Mouse (Mus musculus) Patski (cell line): ENCODE results near the gene Dlgap4. TPM values are rescaled to one million over a fixed set of nuclear protein-coding genes. Genes with fewer than 3 reads are reported as not detected.
A peak's percentile ranks its signal among the peaks of the same experiment; 100 is the strongest.

Source experiments
- ATAC-seq: fragments of 100-300 bp; one replicate; pipeline ENCODE4 v1.8.0; 2021
- CTCF ChIA-PET: fragments of 350-600 bp; sonication (Branson Sonifier 250); formaldehyde crosslinking; loops from one replicate; lab custom pipeline; 2022; ENCODE audit warnings: inconsistent platforms; lab: Charles Lee
- POLR2A ChIA-PET: fragments of 350-600 bp; sonication (Branson Sonifier 250); formaldehyde crosslinking; loops from one replicate; lab custom pipeline; 2022; ENCODE audit warnings: antibody characterized with exemption, inconsistent platforms; lab: Charles Lee
- DNase-seq: peaks from one replicate; pipeline ENCODE4 v3.0.0-alpha.2; 2011; ENCODE audit warnings: low read depth, low spot score
- H3K27me3 ChIP-seq: fragments of 371-371 bp; one replicate; pipeline ENCODE4 v1.5.1; 2021
- CTCF ChIP-seq: fragments of 100-300 bp; IDR thresholded peaks from one replicate; pipeline ENCODE4 v1.5.1; 2021
- in situ Hi-C: fragments of 300-500 bp; cut with MboI; formaldehyde crosslinking; loops from 3 replicates; pipeline ENCODE4 v1.11.1; 2018; ENCODE audit warnings: low pct_unique_long_range_greater_than_20kb, mixed read lengths
- polyA plus RNA-seq: library from polyadenylated mRNA; unstranded; gene quantifications from one replicate; pipeline ENCODE4 v1.2.3, GENCODE M21; 2021

Gene Dlgap4
- polyA plus RNA-seq, 1 experiment from 2014 or later, result 44.7 TPM

DNA sequence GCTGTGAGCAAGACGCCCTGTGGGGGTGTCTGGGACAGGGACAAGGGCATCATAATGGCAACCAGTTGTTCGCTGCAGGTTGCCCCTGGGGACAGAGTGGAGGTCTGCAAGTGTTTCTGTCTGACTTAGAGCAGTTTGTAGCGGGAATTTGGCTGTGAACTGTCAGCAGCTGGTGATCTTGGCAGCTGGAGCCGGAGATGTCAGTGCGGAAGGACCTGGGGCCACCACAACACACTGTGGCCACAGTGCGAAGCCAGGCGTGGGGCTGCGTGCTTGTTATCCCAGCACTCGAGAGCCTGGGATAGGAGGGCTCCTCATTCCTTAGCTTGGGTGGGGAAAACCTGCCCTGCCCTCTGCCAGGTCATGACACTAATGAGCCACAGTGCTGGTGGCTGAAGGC lies 84.7 kb downstream of the Dlgap4 start:
- in situ Hi-C loops, result loop anchor here (10.0 kb wide), 1 partner anchor 353 kb away; no protein-coding TSS in a partner anchor
- POLR2A ChIA-PET, result no interaction called here
- peaks cover 5% of the 10 kb centered on the region for H3K27me3 ChIP-seq
- ATAC-seq, result no peak
- TF ChIP-seq CTCF, result no peak
- no peak for DNase-seq
- CTCF ChIA-PET, result no interaction called here

DNA sequence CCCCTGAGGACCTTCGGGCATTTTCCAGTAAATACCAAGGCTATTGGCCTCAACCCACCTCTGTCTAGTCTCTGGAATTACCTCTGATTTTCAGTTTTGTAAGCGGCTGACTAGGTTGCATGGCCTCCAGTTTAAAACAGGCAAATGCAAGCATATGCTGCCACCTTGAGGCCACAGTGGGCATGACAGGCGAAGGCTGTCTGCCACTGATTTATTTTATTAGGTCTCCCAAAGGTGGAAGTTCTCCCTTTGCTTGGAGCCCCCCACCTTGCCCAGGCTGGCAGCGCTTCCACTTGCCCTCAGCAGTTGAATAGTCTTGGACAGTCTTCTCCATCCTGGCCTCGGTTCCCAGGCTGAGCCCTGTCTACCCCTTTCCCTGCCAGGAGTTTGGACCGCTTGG lies 92.0 kb downstream of the Dlgap4 start:
- no peak for TF ChIP-seq CTCF
- H3K27me3 ChIP-seq, result no peaks in the 10 kb centered on the region
- DNase-seq, result no peak
- ATAC-seq, result no peak
- POLR2A ChIA-PET, result interaction anchor here (0.6 kb wide), 1 partner anchor 55 kb away, joined by 5 read pairs; no protein-coding TSS in a partner anchor
- CTCF ChIA-PET, result interaction anchor here (1.0 to 2.1 kb wide), 2 partner anchors 101 to 177 kb away, joined by 3 to 5 read pairs; no protein-coding TSS in a partner anchor
- in situ Hi-C loops, result no loop called here

DNA sequence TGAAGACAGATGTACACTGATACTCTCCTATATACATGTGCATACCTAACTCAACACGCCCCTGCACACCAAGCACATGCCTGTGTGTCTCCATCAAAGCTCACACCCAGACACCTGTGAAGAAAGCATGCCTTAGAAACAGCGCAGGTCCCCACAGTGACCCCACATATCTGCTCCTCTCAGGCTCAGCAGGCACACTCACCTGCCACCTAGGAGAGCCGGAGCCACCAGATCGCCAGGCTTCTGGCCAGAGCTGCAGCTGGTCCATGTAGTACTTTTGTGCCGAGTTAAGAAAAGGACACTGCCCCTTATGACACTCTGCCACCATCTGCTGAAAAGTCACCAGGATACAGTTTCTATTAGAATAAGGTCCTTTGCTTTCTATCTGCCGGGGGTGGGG lies 103.2 kb downstream of the Dlgap4 start:
- no peaks in the 10 kb centered on the region for H3K27me3 ChIP-seq
- no peak for TF ChIP-seq CTCF
- DNase-seq, result no peak
- no peak for ATAC-seq
- CTCF ChIA-PET, result no interaction called here
- in situ Hi-C loops, result no loop called here
- POLR2A ChIA-PET, result interaction anchor here (0.8 kb wide), 1 partner anchor 93 kb away, joined by 3 read pairs; no protein-coding TSS in a partner anchor

DNA sequence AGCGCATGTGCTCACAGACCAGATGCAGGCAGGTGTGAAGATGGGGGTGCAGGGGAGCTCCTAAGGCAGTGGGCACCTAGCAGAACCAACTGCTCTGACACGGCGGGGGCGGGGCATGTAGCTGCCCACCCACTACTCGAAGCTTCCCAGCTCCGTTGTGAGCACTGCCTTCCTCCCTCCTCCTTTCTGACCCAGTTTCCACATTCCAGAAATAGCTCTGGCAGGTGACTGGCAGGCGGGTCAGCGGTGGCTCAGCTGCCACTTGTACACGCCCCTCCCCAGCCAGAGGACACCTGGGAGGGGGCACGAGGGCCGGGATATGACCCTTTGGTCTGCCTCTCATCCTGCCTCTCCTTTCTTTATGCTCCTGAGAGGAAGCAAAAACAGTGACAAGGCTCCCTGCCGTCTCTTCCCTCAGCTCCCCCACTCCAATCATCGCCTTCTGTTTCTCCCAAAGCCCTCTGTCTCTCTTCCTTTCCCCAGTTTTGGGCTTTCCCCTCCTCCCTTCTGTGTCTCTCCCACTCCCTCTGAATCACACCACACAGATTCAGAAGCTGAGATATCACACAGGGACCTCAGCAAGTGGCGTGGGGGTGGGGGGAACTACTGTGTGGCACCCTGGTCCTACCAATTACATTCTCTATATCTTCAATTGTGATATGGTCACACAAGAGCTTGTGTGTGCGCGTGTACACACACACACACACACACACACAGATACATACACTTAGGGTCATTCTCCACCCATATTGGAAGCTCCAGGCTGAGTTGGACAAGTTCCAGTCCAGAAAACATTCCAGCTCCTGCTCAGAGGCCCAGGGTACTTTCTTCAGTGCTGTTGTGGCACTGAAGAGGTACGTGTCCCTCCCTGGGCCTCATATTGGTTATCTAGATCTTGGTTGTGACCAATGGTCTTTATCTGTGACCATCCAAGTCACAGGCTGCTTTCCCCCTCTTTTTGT lies 104.1 kb downstream of the Dlgap4 start:
- H3K27me3 ChIP-seq, result no peaks in the 10 kb centered on the region
- no peak for DNase-seq
- CTCF ChIA-PET, result no interaction called here
- in situ Hi-C loops, result no loop called here
- POLR2A ChIA-PET, result interaction anchor here (0.8 kb wide), 1 partner anchor 92 kb away, joined by 3 read pairs; no protein-coding TSS in a partner anchor
- no peak for TF ChIP-seq CTCF
- ATAC-seq, result no peak

DNA sequence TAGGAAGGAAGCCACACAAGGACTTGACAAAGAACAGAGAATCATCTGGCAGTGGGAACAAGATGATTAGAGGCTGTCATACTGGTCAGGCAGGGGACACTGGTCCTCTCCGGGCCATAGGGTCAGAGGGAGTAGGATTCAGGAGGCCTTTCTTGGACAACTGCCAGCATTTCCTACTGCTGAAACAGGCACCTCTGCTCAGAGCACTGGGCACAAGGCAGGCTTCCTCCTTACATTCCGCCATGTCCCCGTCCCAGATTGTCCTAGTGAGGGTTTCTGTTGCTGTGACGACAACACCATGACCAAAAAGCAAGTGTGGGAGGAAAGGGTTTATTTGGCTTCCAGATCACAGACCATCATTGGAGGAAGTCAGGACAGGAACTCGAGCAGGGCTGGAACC lies 105.3 kb downstream of the Dlgap4 start:
- no peak for TF ChIP-seq CTCF
- ChIA-PET CTCF (no interaction called here), POLR2A (no interaction called here)
- ATAC-seq, result no peak
- in situ Hi-C loops, result no loop called here
- DNase-seq, result no peak
- no peaks in the 10 kb centered on the region for H3K27me3 ChIP-seq

DNA sequence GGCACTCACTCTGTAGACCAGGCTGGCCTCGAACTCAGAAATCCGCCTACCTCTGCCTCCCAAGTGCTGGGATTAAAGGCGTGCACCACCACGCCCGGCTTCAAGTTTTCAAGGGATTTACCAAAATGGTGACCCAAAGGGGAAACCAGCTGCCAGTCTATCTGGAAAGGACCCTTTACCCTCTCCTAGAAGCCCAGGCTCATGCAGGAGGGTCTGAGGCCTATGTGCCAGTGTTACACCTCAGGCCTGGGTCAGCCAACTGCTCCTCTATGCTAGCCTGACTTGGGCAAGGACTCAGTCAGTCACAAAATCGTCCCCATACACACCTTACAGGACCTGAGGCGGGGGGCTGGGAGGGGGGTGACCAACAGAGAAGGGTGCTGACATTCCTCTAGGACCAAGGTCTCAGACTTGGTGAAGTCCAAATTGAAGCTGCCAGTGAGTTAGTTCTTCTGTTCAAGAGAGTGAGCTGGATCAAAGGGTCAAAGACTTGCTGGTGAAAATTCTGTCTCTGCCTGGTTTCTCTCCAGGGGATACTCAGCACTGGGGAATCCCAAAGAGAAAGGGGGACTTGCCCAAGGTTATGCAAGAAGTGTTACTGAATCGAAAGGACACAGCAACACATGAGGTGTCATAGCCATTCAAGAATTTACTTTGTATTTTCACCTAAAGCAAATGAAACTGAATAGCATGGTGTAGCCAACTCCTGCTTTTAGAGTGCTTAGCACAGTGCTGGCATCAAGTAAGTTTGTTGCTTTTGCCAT lies 106.2 kb downstream of the Dlgap4 start:
- ATAC-seq, result no peak
- CTCF ChIA-PET, result no interaction called here
- TF ChIP-seq CTCF, result no peak
- H3K27me3 ChIP-seq, result no peaks in the 10 kb centered on the region
- no peak for DNase-seq
- POLR2A ChIA-PET, result interaction anchor here (0.9 kb wide), 1 partner anchor 14 kb away, joined by 3 read pairs; no protein-coding TSS in a partner anchor
- in situ Hi-C loops, result no loop called here

DNA sequence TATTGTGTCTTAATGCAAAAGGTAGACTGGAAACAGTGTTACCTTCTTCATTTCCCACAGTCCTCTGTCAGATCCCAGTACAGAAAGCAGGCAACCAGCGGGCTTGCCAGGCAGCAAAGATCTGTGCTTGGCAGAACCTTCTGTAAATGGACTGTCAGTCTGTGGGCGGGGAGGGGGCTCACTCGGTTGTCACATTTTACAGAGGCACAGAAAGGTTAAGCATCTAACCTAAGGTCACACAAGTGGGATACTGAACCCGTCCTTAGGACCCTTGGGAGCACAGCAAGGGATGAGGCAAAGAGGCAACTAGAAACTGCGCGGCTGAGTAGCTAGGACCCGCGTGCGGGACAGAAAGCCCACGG lies 106.8 kb downstream of the Dlgap4 start:
- POLR2A ChIA-PET, result interaction anchor here (0.9 kb wide), 1 partner anchor 13 kb away, joined by 3 read pairs; no protein-coding TSS in a partner anchor
- CTCF ChIA-PET, result interaction anchor here (1.5 kb wide), 1 partner anchor 10 kb away, joined by 5 read pairs; no protein-coding TSS in a partner anchor
- TF ChIP-seq CTCF, result no peak
- in situ Hi-C loops, result no loop called here
- ATAC-seq (peak; percentile 12), DNase-seq (no peak)
- H3K27me3 ChIP-seq, result no peaks in the 10 kb centered on the region

DNA sequence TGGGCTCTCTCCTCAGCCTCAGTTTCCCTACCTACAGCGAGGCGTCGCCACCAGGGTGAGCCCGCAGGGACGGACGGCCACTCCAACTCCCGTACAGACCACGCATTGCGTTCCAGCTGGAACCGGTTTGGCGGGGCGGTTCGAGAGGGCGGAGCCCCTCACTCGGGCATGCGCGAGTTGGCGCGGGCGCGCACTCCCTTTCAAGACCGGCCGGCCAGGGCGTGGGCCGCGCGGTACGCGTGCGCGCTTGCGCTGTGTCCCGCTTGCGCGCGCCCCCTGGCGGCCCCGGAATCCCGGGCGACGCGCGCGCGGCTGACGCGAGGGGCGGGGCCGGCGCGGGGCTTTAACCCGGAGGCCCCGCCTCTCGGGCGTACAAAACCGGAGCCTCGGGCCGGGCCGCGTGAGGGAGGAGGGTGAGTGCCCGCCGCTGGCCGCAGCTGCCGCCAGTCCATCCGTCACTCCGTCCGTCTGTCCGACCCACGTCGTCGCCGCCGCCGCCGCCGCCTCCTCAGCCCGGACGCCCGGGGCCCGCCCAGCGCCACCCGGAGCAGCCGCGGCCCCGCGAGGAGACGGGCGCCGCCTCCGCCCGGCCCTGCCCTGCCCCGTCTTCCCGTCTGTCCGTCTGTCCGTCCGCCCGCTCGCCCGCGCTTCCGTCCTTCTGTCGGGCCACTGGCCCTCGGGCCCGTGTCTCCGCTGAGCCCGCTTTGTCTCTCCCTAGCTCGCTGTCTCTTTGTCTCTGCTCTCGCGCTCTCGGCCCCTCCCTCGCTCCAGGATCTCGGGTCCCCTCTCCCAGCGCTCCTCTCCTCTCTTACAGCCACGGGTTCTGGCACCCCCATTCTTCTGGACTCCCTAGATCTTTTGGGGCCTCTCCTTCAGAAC lies 107.4 kb downstream of the Dlgap4 start:
- POLR2A ChIA-PET, result interaction anchor here (0.9 kb wide), 1 partner anchor 12 kb away, joined by 3 read pairs; no protein-coding TSS in a partner anchor
- TF ChIP-seq CTCF, result no peak
- ATAC-seq, result peak; percentile 66
- H3K27me3 ChIP-seq, result no peaks in the 10 kb centered on the region
- no peak for DNase-seq
- CTCF ChIA-PET, result interaction anchor here (1.5 to 2.1 kb wide), 2 partner anchors 9 to 39 kb away, joined by 5 to 7 read pairs; no protein-coding TSS in a partner anchor
- in situ Hi-C loops, result no loop called here

DNA sequence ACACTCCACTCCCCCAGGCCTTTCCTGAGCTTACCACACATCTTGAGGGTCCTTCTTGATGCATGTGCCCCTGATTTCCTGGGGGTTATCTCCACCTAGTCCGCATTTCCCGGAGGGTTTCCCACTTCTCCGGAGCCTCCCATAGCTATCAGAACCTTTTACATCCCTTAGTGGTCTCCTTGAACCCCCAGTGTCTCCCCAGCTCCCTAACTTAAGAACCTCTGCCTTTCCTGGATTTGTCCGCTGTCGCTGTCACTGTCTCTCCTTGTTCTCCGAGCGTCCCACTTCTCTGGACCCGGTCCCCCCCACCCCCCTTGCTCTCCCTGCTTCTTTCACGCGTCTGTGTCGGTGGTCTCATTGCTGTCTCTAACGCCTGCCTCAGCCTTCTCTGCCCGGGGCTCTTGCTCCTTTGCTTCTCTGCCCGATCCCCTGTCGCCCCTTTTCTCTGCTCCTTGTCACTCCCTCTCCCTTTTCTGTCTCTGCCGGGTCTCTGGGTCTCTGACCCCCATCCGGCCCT lies 108.1 kb downstream of the Dlgap4 start:
- H3K27me3 ChIP-seq, result no peaks in the 10 kb centered on the region
- no peak for ATAC-seq
- POLR2A ChIA-PET, result no interaction called here
- in situ Hi-C loops, result no loop called here
- CTCF ChIA-PET, result interaction anchor here (1.5 to 2.1 kb wide), 2 partner anchors 9 to 39 kb away, joined by 5 to 7 read pairs; no protein-coding TSS in a partner anchor
- no peak for TF ChIP-seq CTCF
- DNase-seq, result no peak
